Mouse (Mus musculus): ENCODE results near the gene Fermt2. TPM values are rescaled to one million over a fixed set of nuclear protein-coding genes. Genes with fewer than 3 reads are reported as not detected.
A peak's percentile ranks its signal among the peaks of the same experiment; 100 is the strongest.

Gene Fermt2
- total RNA-seq, 2 experiments from 2014 or later = 222 to 227 TPM

DNA sequence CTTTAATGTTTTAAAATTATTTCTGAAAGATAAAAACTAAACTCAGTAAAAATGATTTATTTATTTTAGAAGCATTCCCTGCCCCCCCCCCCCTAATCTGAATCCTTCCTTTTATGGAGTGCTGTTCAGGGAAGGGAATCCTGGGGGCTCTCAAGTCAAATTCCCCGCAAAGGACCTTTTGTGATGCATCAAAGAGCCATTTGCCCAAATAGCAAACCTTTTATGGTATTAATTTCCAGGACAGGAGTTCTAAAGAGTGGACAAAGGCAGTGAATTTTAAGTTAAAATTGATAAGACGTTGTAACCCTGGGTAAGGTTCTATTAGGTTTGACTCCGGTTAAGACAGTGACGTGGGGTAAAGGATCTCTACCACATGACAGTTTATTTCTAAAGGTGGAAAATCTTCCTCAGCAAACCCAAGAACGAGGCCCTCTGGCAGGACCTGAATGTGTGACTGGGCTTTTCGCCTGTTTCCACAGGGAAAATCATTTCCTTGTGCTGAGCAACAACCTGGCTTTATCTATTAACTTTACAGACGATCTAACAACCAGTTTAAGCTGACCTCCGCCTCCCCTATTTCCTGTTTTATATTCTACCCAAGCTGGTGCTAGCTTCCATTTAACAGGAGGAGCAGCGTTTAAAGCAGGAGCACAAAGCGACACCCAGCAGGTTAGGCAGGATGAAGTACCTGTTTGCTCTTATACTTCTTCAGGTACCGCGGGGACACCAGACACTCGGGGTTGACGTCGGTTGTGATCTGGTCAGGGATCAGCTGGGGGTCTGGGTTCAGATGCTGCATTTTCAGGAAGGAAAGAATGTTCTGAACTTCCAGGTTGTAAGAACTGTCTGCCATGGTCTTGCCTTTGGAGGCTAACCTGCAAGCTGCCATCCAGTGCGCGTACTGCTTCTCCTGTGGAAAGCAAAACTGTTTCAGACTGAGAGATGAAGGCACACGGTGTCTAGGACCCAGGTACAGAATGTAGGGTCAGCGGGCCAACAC is 65.6 kb downstream of the Fermt2 start:
- DNase-seq (ENCODE audit: low spot score) = no peak

DNA sequence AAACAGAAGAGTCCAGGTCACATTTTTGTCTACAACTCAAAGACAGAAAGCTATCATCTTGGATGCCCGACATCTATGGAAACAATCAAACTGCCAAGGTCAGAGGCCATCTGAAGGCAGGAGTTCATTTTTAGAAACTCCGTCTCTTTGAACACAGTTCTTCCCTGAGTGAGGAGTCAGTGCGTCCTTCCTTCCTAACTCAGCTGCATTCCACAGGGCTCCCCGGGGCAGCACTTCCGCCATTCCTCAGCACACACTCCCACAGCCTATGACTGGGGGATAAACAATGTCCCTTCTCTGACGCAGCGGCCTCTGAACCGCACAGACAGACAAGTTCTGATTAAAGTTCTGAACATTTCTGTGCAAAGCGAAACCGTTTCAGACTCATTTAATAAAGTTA is 66.3 kb downstream of the Fermt2 start:
- DNase-seq (ENCODE audit: low spot score) = peak; percentile 29

DNA sequence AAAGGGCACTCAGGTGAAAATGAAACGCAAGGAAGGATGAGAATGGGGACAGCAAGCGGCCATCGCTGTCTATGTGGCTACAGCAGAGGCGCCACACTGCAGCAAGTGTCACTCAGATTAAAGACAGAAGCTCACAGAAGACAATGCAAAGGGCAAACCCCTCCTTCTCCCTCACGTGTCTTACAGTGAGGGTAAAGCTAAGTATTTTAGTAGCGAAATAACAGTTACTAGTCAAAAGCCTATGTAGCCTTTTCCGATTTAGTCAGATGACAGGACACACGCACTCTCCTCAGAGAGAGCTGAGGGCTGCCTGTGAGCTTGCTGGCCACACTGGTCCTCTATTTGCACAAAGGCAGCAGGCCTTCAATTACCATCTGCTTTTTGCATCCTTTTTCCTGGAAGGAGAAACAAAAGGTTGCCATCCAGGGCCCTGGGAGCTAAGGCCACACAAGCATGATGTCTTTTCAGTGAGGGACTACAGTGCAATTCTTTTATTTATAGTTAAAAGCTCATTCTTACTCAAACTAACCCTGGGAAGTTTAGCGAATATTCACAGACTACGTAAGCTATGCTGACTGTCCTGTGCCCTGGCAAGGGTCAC is 66.9 kb downstream of the Fermt2 start:
- DNase-seq (ENCODE audit: low spot score) = no peak

DNA sequence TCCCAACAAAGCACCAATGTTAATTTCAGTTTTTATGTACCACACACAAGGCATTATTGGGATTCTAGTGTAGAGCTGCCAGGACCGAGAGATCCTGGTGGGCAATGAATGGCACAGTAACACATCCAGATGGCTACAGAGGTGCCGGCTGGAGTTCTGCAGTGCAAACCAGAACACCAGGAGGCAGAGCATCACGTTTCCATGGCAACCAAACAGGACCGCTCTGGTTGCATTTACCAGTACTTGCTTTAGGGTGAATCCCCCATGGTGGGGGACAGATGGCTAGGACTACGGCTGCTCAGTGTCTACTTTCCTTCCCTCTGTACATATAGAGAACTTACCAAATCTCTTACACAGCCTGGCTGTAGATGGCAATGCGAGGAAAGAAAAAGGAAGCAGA is 67.5 kb downstream of the Fermt2 start:
- DNase-seq (ENCODE audit: low spot score) = no peak

DNA sequence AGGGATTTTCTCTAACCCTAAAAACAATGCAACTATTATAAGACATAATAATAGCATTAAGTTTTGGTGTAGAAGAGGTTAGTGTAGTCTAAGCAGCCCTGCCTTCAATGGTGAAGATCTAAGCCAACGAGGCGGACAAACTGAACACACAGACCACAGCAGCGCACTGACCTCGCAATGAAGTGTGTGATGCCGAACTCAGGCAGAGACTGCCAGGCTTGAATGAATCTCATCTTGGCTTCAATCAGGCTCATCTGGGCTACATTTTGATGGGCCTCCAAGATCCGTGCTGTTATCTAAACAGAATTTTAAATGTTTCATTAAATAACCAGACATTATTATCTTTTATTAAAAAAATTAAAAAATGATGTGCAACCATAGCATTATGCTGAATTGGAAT is 68.0 kb downstream of the Fermt2 start:
- DNase-seq (ENCODE audit: low spot score) = no peak

DNA sequence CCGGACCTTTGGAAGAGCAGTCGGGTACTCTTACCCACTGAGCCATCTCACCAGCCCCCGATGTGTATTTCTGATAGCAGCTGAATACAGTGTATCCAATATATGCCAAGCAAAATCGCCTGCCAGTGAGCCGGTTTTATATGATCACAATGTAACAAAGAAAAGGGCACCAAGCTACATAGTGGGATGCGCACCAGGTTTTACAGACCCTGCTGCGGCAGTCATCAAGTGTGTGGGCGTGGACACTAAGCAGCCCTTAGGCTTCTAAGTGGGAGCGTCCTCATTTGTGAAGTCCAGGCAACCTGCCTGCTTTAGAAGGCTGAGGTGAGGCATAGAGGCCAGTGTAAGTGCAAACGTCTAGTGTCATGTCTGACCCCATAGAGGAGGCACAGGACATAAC is 69.4 kb downstream of the Fermt2 start:
- DNase-seq (ENCODE audit: low spot score) = no peak

DNA sequence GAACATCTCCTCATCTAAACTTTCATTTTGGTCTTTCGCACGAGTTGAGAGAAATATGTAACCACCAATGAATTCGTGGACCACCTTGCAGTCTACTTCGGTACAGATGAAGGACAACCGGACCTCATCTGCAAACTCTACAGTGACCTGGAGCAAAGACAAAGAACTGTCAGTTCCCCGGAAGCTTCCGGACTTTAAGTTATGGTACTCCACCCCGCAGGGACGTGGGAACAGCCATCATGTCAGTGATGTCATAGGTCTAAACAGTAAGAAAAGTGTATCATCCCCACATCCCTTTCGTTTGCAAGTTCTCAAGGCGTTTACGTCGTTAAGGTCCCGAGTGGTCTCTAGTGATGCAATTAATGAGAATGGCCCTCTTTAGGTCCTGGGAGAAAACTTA is 70.0 kb downstream of the Fermt2 start:
- no peak for DNase-seq (ENCODE audit: low spot score)

DNA sequence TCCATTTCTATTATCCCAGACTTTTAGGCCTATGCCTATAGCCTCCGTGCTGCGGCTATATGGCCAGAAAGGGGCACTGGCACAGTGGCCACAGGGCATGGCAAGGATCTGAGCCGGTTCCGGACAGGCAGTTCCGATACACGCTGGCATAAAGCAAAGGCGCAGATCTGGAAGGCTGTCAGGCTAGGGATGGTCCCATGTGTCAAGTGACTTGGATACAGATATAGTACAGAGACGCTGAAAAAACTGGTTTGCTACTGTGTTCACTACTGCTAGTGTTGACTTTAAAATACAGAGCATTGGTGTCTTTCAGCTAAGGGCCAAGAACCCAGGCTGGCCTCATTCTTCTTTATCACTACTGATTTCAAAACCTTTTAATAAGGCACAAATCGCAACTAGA is 72.9 kb downstream of the Fermt2 start:
- DNase-seq (ENCODE audit: low spot score) = no peak

DNA sequence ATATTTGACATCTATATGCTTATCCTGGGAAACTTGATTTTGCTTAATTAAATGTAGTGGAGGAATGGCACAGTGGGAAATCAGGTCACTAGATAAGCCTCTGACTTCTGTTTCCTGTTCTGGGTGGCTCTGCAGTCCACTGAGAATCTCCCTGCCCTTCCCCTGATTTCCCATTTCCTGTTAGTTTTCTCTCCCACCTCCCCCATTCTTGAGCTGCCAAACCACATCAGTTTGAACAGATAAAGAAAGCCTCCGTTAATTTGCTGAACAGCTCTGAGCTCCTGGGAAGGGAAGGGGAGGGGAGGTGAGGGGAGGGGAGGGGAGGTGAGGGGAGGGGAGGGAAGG is 73.4 kb downstream of the Fermt2 start:
- no peak for DNase-seq (ENCODE audit: low spot score)

DNA sequence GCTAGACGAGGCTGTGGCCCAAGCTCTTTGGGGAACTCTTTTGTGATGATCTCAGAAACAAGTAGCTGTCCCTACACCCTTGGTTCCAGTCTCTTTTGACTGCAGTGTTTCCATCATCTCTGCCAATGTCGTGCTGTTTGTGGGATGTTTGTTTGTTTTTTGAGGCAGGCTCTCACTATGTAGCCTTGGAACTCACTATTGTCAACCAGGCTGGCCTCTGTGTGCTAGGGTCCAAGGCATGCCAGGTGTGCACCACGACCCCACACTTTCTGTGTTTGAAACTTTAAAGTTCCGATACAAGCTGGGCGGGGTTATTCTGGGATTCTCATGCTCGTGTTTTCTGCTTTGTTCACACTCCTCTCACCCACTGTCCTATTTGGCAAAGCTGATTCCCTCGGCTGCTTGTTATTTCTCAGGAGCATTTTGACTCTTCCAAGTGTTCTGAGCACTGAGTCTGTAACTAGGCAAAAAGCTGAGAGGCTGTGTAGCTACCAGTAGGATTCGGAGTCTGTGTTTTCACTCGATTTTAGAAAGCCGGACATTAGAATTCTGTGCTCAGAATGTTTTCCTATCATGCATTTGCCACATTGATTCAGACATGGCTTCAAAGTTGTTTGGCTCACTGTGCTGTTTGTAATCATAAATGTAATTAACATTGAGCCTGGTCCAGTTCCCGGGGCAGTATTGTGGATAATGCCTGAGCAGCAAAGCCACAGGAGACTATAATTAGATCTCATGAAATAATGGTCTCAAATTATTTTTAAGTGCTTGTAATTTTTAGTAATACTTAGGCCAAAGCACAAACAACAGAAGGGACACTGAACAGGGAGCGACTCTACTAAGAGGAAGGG is 74.0 kb downstream of the Fermt2 start:
- peak; percentile 25 for DNase-seq (ENCODE audit: low spot score)

DNA sequence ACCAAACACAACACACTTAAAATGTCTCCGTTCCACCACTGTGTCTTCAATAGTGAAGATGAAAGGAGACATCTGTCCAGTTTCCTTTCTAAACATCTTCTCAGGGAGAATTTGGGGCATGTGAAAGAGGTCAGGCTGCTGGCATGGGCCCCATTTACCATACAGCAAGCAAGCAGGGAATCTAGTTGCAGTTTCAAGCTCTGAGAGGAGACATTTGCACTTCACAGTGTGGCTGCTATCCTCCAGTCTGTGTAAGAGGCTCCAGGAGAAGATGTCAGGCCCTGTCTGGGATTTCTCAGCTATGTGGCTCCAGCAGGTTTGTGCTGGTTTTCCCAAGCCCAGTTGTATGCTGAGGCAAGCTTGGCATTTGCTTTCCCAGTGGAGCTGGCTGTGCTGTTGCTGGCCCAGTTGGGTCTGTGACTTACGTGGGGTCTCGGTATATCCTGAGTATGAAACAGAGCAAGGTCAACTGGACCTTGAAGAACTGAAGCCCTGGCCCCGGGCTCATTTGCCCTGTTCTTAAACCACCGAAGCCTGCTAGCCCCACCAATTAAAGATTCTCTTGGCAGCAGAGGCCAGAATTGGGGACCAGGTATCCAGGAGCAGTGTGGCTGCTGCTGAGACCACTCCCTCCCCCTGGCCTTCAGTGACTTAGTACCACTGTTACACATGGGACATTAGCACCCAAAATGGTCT is 76.2 kb downstream of the Fermt2 start:
- no peak for DNase-seq (ENCODE audit: low spot score)

DNA sequence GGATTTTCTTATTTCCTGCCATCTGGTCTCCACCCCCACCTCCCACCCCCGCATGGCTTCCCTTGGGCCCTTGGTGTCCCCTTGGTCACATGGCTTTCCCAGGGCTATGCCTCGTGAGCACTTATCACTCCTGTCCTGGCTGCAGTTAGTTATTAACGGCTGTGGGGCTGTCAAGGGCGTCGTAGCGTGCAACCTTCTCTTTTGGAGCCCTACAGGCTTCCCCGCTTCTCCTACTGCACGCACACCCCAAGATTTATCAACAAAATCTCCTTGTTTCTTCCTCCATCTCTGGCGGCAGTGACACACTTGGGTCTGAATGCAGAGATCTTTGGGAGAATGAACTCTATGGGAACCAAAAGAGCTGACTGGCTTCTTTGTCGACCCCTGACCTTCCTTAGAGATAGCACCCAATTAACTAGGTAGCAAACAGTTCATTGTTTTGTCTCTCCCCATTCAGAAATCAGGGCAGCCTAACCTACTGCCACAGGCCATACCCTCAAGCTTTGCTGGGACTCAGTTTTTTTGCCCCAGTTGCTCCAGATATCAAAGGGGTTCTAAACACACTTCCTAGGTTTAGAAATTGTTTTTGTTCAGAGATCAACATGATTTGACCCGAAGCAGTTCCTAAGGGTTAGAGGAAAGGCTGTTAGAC is 76.9 kb downstream of the Fermt2 start:
- DNase-seq (ENCODE audit: low spot score) = no peak

DNA sequence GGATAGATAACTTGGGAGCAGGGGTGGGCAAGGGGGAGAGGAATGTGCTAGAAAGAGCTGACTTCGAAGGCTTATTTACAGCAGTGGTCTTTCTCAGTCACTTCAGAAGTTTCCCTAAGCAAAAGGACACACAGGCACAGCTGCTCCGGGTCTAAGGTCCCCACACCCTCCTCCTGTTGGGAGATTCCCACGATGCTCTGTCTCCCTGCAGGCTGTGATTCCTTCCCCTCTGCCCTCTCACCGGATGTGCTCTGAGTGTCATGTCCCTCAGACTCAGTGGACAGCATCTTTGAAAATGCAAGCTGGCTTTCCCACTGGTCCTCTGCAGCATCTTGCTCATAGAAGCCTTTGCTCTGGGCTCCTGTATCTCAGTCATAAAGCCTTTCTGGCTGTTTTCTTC is 77.8 kb downstream of the Fermt2 start:
- DNase-seq (ENCODE audit: low spot score) = no peak

DNA sequence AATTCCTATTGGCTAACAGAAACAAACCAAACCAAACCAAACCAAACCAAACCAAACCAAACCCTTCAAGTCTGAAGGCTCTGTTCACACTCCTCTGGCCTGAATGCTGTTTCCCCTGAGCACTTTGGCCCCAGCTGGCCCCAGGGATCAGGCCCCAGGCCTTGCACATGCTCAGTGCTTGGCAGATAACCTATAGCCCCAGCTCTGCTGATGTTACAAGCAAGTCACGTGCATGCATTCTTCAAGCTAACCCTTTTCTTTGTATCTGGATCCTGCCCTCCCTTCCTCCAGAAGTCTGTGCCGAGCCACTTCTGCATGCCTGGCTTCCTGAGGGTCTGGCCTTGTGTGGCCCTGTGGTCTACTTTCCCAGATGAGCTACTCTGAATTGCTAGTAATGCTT is 78.8 kb downstream of the Fermt2 start:
- DNase-seq (ENCODE audit: low spot score) = no peak

DNA sequence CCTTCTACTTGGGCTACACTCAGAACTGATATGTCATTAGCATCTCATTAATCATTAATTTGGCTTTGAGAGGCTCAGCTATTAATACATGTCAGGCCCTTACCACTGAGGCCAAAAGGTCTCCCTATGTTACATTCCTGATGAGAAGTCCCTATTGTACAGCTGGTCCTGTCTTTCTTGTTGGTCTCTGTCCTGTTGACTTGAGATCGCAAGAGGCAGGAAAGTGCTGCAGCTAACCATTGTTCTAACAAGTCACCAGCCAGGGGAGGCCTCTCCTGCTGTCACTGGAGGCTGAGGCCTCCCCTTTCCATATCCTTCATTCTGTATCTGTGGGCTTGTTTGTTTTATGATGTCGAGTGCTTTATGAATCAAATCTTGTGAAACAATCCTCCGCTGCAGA is 83.1 kb downstream of the Fermt2 start:
- DNase-seq (ENCODE audit: low spot score) = no peak

DNA sequence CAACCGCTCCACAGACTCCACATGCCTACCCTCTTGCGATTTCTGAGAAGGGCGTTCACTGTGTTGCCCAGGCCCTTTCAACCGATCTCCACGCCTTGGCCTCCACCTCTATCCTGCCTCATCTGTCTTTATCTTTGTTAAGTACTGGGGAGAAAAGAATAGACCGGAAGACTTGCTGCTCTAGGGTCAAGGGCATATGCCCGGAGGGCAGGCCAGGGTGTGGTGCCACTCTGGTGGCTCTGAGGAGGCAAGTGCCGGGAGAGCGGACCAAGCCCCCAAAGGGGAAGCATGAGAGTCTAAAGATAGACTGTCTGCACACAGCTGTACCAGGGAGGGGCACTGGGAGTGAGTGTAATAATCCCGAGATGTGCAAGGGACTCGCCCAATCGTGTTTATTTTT is 84.5 kb downstream of the Fermt2 start:
- peak; percentile 30 for DNase-seq (ENCODE audit: low spot score)

DNA sequence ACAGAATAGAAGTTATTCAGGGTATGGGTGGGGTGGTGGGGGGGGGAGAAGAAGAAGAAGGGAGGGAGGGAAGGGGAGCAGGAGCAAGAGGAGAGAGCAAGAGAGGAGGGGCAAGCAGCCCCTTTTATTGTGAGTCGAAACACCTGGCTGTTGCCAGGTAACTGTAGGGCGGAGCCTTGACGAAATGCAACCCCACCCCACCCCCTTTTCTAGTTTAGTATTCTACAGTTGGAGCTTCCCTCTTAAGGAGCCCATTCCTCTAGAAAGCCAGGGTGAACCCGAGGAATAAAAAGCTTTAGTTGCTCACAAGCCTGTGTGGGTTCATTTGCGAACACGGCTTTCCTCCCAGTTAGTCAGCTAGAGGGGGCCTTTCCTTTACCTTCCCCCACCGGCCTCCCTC is 85.0 kb downstream of the Fermt2 start:
- DNase-seq (ENCODE audit: low spot score) = no peak

DNA sequence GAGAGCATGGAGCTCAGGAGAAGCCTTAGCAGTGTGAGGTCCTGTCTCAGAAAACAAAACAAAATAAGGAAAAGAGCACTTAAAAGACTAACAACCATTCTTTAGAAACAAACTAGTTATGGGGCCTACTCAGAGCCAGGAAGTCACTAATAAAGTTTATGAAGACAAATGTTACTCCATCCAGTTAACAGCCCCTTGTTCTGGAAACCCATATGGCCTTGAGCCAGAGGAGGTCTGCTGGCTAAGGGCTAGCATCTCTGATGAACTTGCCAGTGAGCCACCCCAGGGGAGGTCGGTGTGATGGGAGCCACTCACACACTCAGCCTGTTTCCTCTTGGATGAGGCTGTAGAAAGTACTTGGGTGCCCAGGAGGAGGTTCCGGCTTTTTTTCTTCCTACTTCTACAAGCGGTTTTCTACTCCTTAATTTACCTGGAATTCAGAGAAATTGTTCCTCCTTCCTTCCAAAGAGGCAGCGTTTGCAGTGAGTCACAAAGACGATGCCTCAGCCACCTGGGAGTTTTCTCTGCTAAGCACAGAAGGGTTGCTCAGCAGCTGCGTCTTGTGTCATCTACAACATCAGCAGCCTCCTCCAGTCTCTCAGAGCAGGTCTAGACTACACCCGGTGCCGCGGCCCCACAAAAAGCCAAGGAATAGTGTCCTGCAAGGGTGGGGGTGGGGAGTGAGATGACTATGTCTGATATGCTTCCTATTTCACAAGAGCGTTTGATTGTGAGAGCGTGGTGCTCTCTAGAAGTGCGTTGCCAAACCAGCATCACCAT is 86.9 kb downstream of the Fermt2 start:
- no peak for DNase-seq (ENCODE audit: low spot score)

DNA sequence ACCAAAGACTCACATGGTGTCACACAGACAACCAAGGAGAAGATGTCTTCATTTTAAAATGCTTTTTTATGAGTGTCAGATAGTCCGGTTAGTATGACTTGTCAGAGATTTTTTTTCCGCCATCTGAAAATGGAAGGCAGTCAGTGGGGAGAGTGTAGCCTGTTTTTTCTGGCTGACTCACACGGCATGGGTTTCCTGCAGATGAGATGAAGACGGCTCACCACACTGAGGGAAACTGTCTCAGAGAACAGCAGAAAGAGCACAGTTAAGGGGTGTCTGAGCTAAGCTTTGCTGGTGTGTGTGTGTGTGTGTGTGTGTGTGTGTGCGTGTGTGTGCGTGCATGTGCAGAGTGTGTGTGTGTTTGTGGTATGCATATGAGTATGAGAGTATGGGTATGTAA is 88.6 kb downstream of the Fermt2 start:
- no peak for DNase-seq (ENCODE audit: low spot score)

DNA sequence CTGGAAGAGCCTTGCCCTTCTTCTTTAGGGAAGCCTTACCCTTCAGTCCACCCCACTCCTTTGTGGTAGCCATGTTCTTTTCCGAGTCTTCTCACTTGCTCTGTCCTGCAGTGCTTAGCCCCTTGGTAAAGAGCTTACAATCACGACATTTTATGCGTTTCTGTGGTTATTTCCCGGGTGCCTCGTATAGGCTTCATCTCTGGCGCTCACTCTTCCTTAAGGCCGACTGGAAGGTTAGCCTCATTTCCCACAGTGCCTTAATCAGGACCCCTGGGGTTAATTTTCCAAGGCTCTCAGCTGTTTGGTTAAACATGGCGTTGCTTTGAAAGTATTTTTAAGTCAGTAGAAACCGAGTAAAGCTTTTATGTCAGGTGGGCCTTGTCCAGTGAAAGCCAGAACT is 90.5 kb downstream of the Fermt2 start:
- no peak for DNase-seq (ENCODE audit: low spot score)

All from gastrocnemius, adult 18-20 months (tissue).